Mouse (Mus musculus) brain, embryonic 14.5 days (tissue): Measurements from ENCODE around the gene Nectin4.

ENCODE experiments used
- CTCF ChIP-seq: fragments of 200-500 bp; IDR thresholded peaks from 2 replicates; pipeline ENCODE4 v1.5.1; 2012; ENCODE audit warnings: inconsistent platforms, mild to moderate bottlenecking, moderate library complexity, borderline replicate concordance; ENCODE audit not compliant: insufficient read depth, insufficient read length; ENCODE audit errors: extremely low read depth
- POLR2A ChIP-seq: fragments of 200-500 bp; IDR thresholded peaks from 2 replicates; pipeline ENCODE4 v1.6.1; 2012; ENCODE audit warnings: mild to moderate bottlenecking, inconsistent platforms, borderline replicate concordance; ENCODE audit not compliant: poor library complexity, insufficient read depth, insufficient read length, severe bottlenecking; ENCODE audit errors: extremely low read depth

DNA sequence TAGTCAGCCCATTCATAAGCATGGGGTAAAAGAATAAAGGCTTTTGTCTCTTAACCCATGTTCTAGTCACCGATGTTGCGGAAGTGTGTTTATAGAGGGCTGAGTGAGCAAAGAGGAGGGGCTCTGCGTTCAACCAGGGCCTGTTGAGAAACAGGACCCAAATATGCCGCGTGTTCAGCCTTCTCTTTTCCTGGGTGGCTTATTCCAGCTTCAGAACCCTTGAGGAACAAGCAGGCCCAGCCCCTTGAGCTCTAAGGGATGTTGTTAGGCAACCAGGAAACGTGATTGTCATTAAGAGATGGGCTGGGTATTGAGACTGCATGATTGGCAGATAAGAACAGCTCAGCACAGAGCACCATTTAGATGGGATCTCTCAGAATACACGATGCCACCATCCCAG lies 4.0 kb upstream of the Nectin4 start:
- no peak for TF ChIP-seq CTCF
- TF ChIP-seq POLR2A: no peak
